8 mouse cellular contexts compared by ENCODE assay signal in the genomic region with DNA sequence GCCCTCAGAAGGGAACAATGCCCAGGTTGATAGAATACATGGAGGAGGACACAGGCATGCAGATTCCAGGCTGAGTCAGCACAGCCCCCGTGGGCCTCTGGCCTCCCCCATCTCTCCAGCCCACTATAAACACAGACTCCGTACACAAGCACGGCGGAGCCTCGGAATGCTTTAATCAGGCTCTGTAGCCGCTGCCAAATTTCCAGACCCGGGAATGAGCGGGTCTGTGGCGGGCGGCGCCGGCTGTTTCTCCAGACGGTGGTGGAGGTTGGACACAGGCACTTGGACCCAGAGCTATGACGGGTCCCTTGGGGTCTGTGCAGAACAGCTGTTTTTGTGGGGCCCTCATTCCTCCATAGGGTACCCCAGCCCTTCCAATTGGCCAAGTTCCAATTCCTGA. TPM values are rescaled to one million over a fixed set of nuclear protein-coding genes. Genes with fewer than 3 reads are reported as not detected.
A peak's percentile ranks its signal among the peaks of the same experiment; 100 is the strongest.
DNase-seq lines count a peak whose midpoint lies in the region; ATAC-seq lines count a peak whose summit lies in the region.

No protein-coding gene starts in this region.

- ATAC-seq in cerebellum, adult (ENCODE audit: insufficient number of reproducible peaks, low FRiP score, low TSS enrichment), result no peak

- peak; percentile 72 for DNase-seq in cerebellum, adult 11-12 months
- DNase-seq in ovary, adult 18-20 months (ENCODE audit: low spot score), result peak; percentile 75
- no peak for DNase-seq in ovary, postnatal 14 days (ENCODE audit: low spot score)
- peak; percentile 60 for DNase-seq in kidney, postnatal 14 days
- DNase-seq in right cerebral cortex, adult 18-20 months, result peak; percentile 73
- no peak for DNase-seq in adrenal gland, adult 8-10 months
- no peak for DNase-seq in thymus, adult 18-20 months

RNA-seq across cellular contexts. Expression of gene Crtc1, which starts 20.4 kb away (rescaled TPM):
- total RNA-seq in adrenal gland, adult 8-10 months (2022), result 10 to 100 TPM; 25.3 to 52.7 (median 36.5) TPM

RNA-seq across cellular contexts. Expression of gene Comp, which starts 45.6 kb away (rescaled TPM):
- under 1 TPM in 3 of 4 experiments, not detected in 1; 0.17 to 0.61 (median 0.27) TPM for total RNA-seq in adrenal gland, adult 8-10 months (2022)

RNA-seq across cellular contexts. Expression of gene Klhl26, which starts 57.8 kb away (rescaled TPM):
- total RNA-seq in adrenal gland, adult 8-10 months (2022), result 10 to 100 TPM; 27.3 to 35.8 (median 30.6) TPM

Comparison
In these comparisons a context has a peak if more than half of its experiments do, and no peak if none do; other contexts are left out.
1. DNase-seq: peak in cerebellum, adult 11-12 months (single experiment), ovary, adult 18-20 months (single experiment), kidney, postnatal 14 days (single experiment) and right cerebral cortex, adult 18-20 months (single experiment); none in ovary, postnatal 14 days (single experiment), adrenal gland, adult 8-10 months (single experiment) and thymus, adult 18-20 months (0 of 2).